Mouse (Mus musculus) heart, postnatal 25 days (tissue): Measurements from ENCODE around the gene 1810010H24Rik. TPM values are rescaled to one million over a fixed set of nuclear protein-coding genes. Genes with fewer than 3 reads are reported as not detected.
"Not testable (repeated sequence)": the region's sequence is repeated elsewhere in the genome, so short reads cannot be mapped to it uniquely, and the experiment has no call there.

ENCODE experiments used
- DNase-seq: peaks from one replicate; pipeline ENCODE4 v3.0.0; 2022; ENCODE audit warnings: low spot score
- intact Hi-C: fragments of 180-260 bp; cut with DNase I; formaldehyde crosslinking; loops from one replicate; pipeline ENCODE4 v1.15.1; 2025
- total RNA-seq, 2 experiments: library from RNA; stranded (reverse); gene quantifications; 2 replicates each; pipeline ENCODE4 v1.2.3; 2021

1810010H24Rik gene
- total RNA-seq, 2 experiments from 2014 or later, result 2.3 TPM

GRCm38 (mm10) chr11:107011669-107012323 is 13.7 kb upstream of the 1810010H24Rik start:
- intact Hi-C loops, result no loop called here
- no peak for DNase-seq

- intact Hi-C loops, result no loop called here
- DNase-seq, result peak; percentile 97
These were observed 13.0 kb upstream of the 1810010H24Rik start for GRCm38 (mm10) chr11:107012324-107013017.

- DNase-seq, result no peak
- intact Hi-C loops, result no loop called here
These were observed 11.4 kb upstream of the 1810010H24Rik start for GRCm38 (mm10) chr11:107014020-107014585.

- intact Hi-C loops, result no loop called here
- no peak for DNase-seq
These were observed 10.7 kb upstream of the 1810010H24Rik start for GRCm38 (mm10) chr11:107014597-107015309.

- DNase-seq, intact Hi-C loops: not testable (repeated sequence)
These were observed 9.8 kb upstream of the 1810010H24Rik start for GRCm38 (mm10) chr11:107015535-107016187.

- intact Hi-C loops, result no loop called here
- DNase-seq, result no peak
These were observed 8.6 kb upstream of the 1810010H24Rik start for GRCm38 (mm10) chr11:107016893-107017292.

GRCm38 (mm10) chr11:107017339-107017886 is 8.1 kb upstream of the 1810010H24Rik start:
- intact Hi-C loops, result no loop called here
- no peak for DNase-seq

- DNase-seq, result no peak
- intact Hi-C loops, result no loop called here
These were observed 6.9 kb upstream of the 1810010H24Rik start for GRCm38 (mm10) chr11:107018606-107019005.

- DNase-seq, result no peak
- intact Hi-C loops, result no loop called here
These were observed 6.2 kb upstream of the 1810010H24Rik start for GRCm38 (mm10) chr11:107019318-107019717.

GRCm38 (mm10) chr11:107019722-107020121 is 5.8 kb upstream of the 1810010H24Rik start:
- intact Hi-C loops, DNase-seq: not testable (repeated sequence)

- intact Hi-C loops, result no loop called here
- DNase-seq, result no peak
These were observed 3.3 kb upstream of the 1810010H24Rik start for GRCm38 (mm10) chr11:107022050-107022683.

GRCm38 (mm10) chr11:107024406-107024805 is 1.1 kb upstream of the 1810010H24Rik start:
- intact Hi-C loops, result no loop called here
- no peak for DNase-seq

- DNase-seq, result no peak
- intact Hi-C loops, result no loop called here
These were observed 1.3 kb downstream of the 1810010H24Rik start for GRCm38 (mm10) chr11:107026554-107027430.

- intact Hi-C loops, result no loop called here
- DNase-seq, result peak; percentile 86
These were observed 2.2 kb downstream of the 1810010H24Rik start for GRCm38 (mm10) chr11:107027431-107028274.

GRCm38 (mm10) chr11:107028275-107028618 is 2.8 kb downstream of the 1810010H24Rik start:
- DNase-seq, result no peak
- intact Hi-C loops, result no loop called here

GRCm38 (mm10) chr11:107028754-107029153 is 3.3 kb downstream of the 1810010H24Rik start:
- intact Hi-C loops, result no loop called here
- no peak for DNase-seq

- intact Hi-C loops, result no loop called here
- DNase-seq, result no peak
These were observed 4.1 kb downstream of the 1810010H24Rik start for GRCm38 (mm10) chr11:107029536-107029935.

- DNase-seq, result no peak
- intact Hi-C loops, result no loop called here
These were observed 6.2 kb downstream of the 1810010H24Rik start for GRCm38 (mm10) chr11:107031635-107032034.
